Mouse (Mus musculus): ENCODE measurements around the gene Serinc1.
"Not testable (repeated sequence)": the region's sequence is repeated elsewhere in the genome, so short reads cannot be mapped to it uniquely, and the experiment has no call there.

Gene Serinc1

DNA sequence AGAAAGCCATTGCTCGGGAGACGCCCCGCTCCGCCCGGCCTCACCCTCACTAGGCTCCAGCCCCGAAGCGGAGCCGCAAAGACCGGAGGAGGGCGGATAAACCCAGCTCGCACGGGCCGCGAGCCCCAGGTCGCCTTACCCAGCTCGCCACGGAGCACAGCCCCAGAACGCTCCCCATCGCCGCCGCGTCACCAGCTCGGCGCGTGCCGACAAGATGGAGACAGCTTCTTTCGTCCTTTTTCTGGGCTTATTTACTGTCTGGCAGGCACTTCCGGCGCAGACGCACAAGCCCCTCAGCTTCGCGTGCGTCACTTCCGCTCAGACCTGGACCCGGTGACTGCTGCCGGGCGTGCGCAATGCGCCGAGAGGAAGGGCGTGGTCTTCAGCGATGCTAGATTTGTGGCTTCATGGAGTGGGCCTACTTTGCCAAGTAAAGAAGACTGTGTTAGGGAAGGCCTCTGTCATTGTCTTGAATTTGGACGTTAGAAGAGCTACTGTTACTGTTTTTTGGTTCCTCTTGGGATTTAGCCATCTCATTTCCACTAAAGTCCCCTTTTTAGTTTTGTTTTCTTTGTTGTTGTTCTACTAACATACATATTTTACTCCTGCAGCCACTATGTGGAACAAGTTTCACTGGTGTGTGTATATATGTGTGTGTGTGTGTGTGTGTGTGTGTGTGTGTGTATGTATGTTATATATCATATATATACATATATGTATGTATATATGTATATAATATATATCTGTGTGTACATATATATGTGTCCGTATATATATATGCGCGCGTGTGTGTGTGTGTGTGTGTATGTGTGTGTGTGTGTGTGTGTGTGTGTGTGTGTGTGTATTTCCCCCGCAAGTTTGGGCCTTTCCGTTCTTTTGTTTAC lies at the start of gene Serinc1:
Gene Serinc1, minus strand, starts transcription at position 313 of the 884 bp plus-strand sequence.
- peak; percentile 96 for DNase-seq

DNA sequence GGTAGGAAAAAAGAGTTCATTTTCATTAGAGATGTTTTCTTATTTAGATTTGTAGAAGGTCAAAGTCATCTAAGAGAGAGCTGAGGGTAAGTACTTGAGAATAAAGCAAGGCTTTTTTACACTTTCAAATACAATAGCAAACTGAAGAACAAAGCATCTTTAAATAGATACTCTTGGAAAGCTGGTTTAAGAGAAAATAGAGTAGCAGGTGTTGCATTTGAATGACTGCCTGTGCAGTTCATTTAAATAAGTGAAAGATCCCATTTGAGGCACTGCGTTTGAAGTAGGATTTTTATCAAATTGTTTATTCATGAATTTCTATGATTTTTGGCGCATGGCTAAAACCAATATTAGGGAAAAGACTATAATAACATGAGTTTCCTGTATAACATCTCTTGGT lies 44.4 kb upstream of the Serinc1 start:
- no peak for DNase-seq

- no peak for DNase-seq
Measured at GRCm38 (mm10) chr10:57572130-57572529, 39.8 kb upstream of the Serinc1 start.

- peak; percentile 68 to 83 for DNase-seq
Measured at GRCm38 (mm10) chr10:57571211-57571730, 38.9 kb upstream of the Serinc1 start.

GRCm38 (mm10) chr10:57569023-57569931 lies 36.9 kb upstream of the Serinc1 start:
- DNase-seq = no peak

DNA sequence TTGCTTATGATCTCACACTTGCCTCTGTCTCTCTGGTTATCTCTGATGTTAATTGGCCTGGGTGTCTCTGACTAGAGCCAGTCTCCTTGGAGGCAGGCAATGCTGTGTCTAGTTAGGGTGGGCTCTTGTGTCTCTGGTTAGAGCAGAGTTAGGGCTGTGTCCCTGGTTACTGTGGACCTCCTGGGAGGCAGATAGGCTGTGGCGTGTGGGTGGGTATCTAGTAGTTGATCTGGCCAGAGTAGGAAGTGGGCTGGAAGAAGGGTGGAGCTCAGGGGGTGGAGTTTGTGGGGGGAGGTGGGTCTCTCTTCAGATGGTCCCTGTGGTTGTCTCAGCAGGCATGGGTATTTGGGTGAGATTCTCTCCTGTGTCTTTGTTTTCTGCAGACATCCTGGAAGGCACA lies 33.9 kb upstream of the Serinc1 start:
- no peak for DNase-seq

DNA sequence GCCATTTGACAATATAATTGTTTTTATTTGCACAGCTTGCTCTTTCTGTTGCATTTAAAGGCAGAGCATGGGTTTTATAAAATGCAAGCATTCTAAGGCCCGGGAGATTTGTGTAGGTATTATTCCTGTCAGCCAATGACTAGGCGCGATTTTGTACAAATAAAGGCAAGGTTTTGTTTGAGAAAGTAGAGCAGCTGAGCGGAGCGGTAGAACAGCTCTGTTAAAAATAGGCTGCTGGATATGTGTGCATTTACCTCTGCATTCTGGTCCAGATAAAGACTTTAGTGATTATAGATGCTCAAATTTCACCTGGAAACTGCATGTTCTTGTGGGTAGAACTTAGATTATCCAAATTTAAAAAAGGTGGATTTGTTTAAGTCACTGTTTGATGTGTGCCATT lies 25.3 kb upstream of the Serinc1 start:
- no peak for DNase-seq

GRCm38 (mm10) chr10:57553719-57554118 lies 21.4 kb upstream of the Serinc1 start:
- no peak for DNase-seq

DNA sequence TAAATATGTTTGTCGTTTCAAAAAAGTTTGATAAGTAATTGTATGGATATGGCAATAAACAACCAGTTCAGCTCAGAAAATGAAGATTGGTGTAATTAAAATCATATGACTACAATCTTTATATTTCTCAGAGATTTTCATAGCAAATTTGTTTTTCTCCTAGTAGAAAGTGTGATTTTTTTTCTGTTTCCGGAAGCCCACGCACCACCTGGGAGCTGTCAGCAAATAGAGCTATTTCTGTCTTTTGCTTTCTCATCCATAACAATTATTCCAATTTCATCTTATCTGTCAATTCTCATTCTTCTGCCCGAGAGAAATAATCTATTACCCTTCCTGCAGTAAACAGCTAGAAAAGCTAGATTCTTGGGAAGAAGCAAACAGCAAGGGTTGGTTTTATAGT lies 17.3 kb upstream of the Serinc1 start:
- DNase-seq = no peak

- not testable (repeated sequence) for DNase-seq
Measured at GRCm38 (mm10) chr10:57543890-57544289, 11.6 kb upstream of the Serinc1 start.

DNA sequence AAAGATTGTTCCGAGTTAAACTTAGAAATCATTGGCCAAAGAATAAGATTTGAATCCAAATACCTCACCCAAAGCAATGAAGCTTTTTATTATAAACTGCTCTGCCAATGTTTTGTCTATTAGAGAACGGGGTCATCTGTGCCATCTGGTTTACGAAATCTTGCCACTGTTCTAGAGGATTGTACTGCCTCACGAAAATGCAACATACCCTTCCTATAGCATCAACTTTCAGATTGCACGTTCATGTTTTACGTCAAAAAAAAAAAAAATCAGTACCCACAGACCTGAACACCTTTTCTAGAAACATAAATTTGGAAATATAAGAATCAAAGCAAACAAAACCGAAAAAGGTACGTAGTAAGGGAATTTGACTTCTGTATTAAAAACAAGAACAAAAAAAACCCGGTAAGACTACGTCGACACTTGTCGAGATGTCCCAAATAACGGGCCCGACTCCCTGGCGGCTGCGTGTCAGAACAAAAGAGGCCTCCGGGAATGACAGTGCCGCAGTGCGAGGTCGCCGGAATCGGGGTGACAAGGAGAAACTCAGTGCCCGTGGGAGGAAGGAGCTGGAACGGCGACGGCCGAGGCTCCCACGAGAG lies 613 bp downstream of the Serinc1 start:
- no peak for DNase-seq

GRCm38 (mm10) chr10:57531076-57531475 lies 1.3 kb downstream of the Serinc1 start:
- DNase-seq = no peak

- no peak for DNase-seq
Measured at GRCm38 (mm10) chr10:57526469-57526868, 5.9 kb downstream of the Serinc1 start.

- DNase-seq = no peak
Measured at GRCm38 (mm10) chr10:57515278-57515677, 17.1 kb downstream of the Serinc1 start.

GRCm38 (mm10) chr10:57514616-57515015 lies 17.7 kb downstream of the Serinc1 start:
- peak in 1 of 2 experiments; percentile 35 for DNase-seq

DNA sequence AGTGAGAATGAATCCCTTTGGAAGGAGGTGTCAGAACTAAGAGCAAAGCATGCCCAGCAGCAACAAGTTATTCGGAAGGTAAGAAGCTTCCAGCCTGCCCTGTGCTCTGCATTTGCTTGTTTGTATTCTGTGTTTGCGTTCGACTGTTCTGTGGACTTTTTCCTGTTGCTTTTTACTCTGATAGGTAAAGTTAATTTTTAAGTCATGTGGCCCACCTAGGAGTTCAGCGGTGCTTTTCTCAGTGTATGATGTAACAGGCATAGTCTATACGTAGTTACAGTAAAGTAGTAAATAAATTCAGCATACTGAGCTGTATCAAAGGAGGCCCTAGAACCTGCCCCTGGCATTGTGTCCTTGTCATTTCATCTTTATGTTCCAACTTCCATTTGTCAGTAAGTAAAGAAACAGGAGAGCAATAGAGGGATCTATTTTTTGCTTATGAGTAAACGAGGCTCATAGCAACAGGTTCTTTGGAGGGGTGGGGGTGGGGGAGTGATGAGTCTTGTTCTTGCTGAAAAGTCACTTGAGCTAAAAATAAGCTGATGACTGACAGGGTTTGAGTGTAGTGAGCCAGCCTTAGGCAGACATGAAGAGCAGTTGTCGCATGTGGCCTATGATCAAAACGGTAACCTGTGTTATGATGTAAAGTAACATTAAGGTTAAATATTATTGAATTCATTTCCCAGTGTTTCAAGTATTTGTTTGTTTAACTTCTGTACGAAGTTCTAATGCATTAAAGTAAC lies 32.7 kb downstream of the Serinc1 start:
- no peak for DNase-seq

DNA sequence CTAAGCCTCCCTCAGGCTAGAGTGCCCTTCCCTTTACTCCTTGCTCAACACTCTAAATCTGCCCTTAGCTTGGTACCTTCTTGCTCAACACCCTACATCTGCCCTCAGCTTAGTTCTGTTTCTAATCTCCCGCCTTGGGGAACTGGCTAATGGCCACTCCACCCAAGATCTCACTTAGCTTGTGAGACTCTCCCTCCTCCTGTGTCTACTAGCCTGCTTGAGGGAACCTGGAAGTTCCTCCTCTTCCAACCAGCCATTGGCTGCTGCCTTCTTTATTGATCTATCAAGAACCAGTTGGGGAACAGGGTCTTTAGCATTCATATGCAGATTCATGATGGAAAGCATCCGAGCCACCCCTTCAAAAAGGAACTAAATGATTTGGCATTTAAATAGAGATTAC lies 40.3 kb downstream of the Serinc1 start:
- DNase-seq = no peak

GRCm38 (mm10) chr10:57488591-57488990 lies 43.7 kb downstream of the Serinc1 start:
- DNase-seq = peak; percentile 19 to 45

DNA sequence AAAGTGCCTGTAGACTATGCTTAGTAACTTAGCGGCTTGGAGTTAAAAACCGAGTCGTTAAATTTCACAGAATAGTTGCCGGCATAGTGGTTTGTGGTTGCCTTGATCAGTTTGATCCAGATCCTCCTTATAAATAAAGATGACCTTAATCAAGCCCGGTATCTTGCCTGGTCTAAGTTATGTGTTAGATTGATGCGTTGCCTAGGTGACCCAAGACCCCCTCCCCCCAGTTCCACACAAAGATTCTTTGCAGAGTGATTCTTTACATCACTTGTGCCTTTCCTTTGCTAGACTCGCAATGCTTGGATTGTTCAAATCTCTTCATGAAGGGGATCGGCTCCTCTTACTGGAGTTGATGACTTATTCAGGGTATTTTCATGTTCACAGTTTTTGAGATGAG lies 45.1 kb downstream of the Serinc1 start:
- DNase-seq = no peak

DNA sequence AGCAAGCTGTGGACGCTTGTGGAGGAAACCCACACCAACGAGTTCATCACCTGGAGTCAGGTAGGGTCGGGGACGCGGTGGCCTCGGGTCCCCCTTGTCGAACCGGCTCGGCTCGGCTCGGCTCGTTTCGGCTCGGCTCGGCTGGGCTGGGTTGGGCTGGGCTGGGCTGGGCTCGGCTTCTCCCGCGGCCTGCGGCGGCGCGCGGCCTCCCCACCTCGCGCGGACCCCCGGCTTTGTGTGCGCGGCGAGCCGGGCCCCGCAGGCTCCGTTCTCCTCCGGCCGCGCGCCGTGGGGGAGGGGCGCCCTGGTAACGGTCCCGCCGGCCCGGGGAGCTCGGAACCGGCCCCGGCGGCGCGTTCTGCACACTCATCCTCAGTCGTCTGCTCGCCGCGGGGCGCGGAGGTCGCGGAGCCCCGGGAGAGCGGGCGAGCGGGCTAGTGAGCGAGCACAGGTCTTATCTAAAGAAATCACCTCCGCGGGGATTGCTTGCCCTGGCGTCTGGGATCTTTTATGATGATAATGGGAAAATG lies 45.7 kb downstream of the Serinc1 start:
- peak; percentile 65 to 87 for DNase-seq

DNA sequence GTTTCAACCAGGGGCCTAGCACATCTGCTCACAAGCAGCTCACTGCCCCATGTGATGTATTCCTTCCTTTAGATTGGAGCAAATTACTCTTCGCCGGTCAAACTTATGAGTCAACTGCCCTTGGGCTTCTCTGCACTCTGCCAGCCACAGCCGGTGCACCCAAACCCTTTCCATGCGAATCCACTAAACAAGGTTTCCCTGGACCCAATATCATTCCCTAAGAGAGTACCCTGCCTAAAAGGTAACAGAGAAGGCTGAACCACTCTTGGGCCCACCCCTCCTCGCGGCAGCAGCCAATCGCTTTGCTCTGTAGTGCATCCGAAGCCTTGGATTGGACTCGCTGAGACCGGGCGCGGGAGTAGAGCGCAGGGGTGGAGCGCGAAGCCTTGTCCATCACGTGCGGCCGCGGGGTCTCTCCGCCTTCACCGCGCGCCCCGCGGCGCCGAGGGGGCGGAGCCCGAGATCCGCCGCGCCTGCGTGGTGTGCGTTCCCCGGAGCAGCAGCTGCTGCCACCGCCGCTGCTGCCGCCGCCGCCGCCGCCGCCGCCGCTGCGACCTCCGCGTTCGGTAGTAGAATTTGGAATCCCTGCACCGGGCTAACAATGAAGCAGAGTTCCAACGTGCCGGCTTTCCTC lies 46.3 kb downstream of the Serinc1 start, which contains the start of gene Hsf2:
Gene Hsf2, plus strand, starts transcription at position 478 of the 634 bp plus-strand sequence.
- DNase-seq = peak; percentile 97

Measured in kidney, postnatal 36 days (tissue).